Comparison of ENCODE assay signal across 24 mouse cellular contexts in the genomic region with DNA sequence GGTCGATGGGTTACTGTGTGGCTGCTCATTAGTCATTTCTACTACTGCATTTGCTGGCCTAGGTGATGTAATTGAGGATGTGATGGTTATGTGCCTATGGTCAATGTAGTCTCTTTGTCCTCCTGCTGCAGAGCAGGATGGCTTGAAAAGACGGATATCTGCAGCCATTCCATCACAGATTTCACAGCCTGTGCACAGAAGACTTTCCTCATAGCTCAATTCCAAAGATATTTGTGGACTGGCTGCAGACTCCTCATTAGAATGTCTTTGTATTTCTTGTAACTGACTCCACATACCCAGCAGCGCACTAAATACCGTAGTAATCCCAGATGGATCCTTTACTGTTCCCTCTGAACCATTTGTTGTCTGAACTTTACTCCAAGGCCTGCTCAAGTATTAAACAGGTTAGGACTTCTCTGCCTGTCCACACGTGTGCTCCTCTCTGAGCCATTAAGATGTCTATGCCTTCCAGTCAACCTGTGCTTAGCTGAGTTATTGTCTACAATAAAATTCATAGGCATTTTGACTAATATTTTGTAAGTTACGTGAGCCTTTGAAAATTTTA.
"Had no signal": no experiment of that assay in that cellular context is flagged by ENCODE, and none has a peak within 500 bp of the region (broad histone marks: within the 10 kb centered on the region; RNA-seq: fewer than 3 reads in every experiment).

No protein-coding gene starts in this region.

- DNase-seq: gastrocnemius, postnatal 14 days; gastrocnemius, postnatal 36 days; heart, adult 11 months; heart, adult 2 months; heart, postnatal 14 days; heart, postnatal 36 days; kidney, adult 11 months; kidney, adult 8-10 months; kidney, postnatal 14 days; kidney, postnatal 36 days; layer of hippocampus, adult 9-11 months; layer of hippocampus, postnatal 36 days; left cerebral cortex, postnatal 4 days; liver; liver, embryonic 13.5 days had no signal

- H3K4me1 ChIP-seq: heart, embryonic 15.5 days; hindbrain, embryonic 15.5 days; limb, embryonic 12.5 days; liver, embryonic 13.5 days had no signal

- H3K36me3 ChIP-seq: heart, embryonic 13.5 days; heart, embryonic 15.5 days; hindbrain, embryonic 13.5 days; hindbrain, embryonic 15.5 days; limb, embryonic 12.5 days; liver, embryonic 13.5 days had no signal

- H3K27me3 ChIP-seq: heart, embryonic 13.5 days; heart, embryonic 15.5 days; hindbrain, embryonic 13.5 days; hindbrain, embryonic 15.5 days; limb, embryonic 12.5 days; liver, embryonic 13.5 days had no signal

- H3K9ac ChIP-seq: heart, embryonic 13.5 days; heart, embryonic 15.5 days; hindbrain, embryonic 13.5 days; hindbrain, embryonic 15.5 days; limb, embryonic 12.5 days; liver, embryonic 13.5 days had no signal

- H3K9me3 ChIP-seq: heart, embryonic 13.5 days; heart, embryonic 15.5 days; hindbrain, embryonic 13.5 days; hindbrain, embryonic 15.5 days; limb, embryonic 12.5 days; liver, embryonic 13.5 days had no signal

- ATAC-seq: hindbrain, postnatal 0 days; intestine, embryonic 16.5 days had no signal

- H3K4me2 ChIP-seq: heart, embryonic 11.5 days; heart, embryonic 13.5 days; heart, embryonic 15.5 days; hindbrain, embryonic 13.5 days; hindbrain, embryonic 15.5 days; limb, embryonic 12.5 days; liver, embryonic 11.5 days; liver, embryonic 13.5 days had no signal

- H3K27ac ChIP-seq: heart, adult 2 months; heart, embryonic 13.5 days; heart, embryonic 15.5 days; hindbrain, embryonic 13.5 days; hindbrain, embryonic 15.5 days; hindbrain, postnatal 0 days; limb, embryonic 12.5 days; liver, embryonic 13.5 days had no signal

- H3K4me3 ChIP-seq: heart, adult 2 months; heart, embryonic 13.5 days; heart, embryonic 15.5 days; hindbrain, embryonic 13.5 days; hindbrain, embryonic 15.5 days; limb, embryonic 12.5 days; liver, embryonic 13.5 days had no signal
